Mouse (Mus musculus) embryonic fibroblast, embryonic 13.5 days (primary cell): ENCODE measurements around the gene Ankib1.

Source experiments
- CTCF ChIP-seq: IDR thresholded peaks from 2 replicates; pipeline ENCODE4 v1.5.1; 2011; ENCODE audit warnings: mild to moderate bottlenecking, control low read depth, low read length, moderate library complexity, borderline replicate concordance; ENCODE audit not compliant: insufficient read depth
- POLR2A ChIP-seq: IDR thresholded peaks from 2 replicates; pipeline ENCODE4 v1.6.1; 2011; ENCODE audit warnings: low read depth, mild to moderate bottlenecking, control low read depth, low read length, moderate library complexity

DNA sequence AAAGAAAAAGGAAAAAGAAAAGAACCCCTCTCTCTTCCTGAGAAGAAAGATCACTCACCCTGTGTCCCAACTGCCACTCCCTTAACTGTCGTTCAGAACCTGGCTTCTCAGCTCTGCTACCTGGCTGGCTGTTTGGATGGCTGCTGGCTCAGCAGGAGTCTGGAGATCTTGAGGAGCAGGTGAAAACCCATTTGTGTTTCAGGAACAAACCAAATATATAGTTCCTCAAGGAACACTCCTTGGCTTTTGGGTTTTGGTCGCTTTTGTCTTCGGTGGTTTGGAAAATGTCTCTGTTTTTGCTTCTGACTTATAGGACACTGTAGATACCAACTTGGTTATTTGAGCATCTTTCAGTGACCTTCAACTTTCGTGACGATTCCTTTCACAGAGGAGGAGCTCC lies 145.6 kb downstream of the Ankib1 start, which contains the start of gene Gatad1:
- TF ChIP-seq CTCF (no peak), POLR2A (no peak)
